Mouse (Mus musculus): ENCODE measurements around the gene Aff3.

GRCm38 (mm10) chr1:38679890-38680289 is 15.1 kb upstream of the Aff3 start:
- TF ChIP-seq POLR2A (IDR thresholded peaks at IDR 0.05; ENCODE audit: borderline replicate concordance, extremely low read depth, low read depth, low read length) (no peak), CTCF (IDR thresholded peaks at IDR 0.05; ENCODE audit: insufficient read depth, low read length) (no peak)

Measured in lung, adult 2 months (tissue).